Comparison of ENCODE assay signal across 17 mouse cellular contexts in genomic region chr4:124272002-124272401, GRCm38 (mm10).
"Had no signal": no experiment of that assay in that cellular context is flagged by ENCODE, and none has a peak within 500 bp of the region (broad histone marks: within the 10 kb centered on the region; RNA-seq: fewer than 3 reads in every experiment).

No protein-coding gene starts in this region.

- H3K9me3 ChIP-seq: lung, embryonic 15.5 days; megakaryocyte, embryonic 14.5 days; midbrain, embryonic 13.5 days; midbrain, embryonic 15.5 days; neural tube, embryonic 12.5 days; stomach, embryonic 15.5 days had no signal

- H3K27me3 ChIP-seq: lung, embryonic 15.5 days; midbrain, embryonic 15.5 days had no signal

- H3K4me3 ChIP-seq: lung, embryonic 15.5 days; megakaryocyte, embryonic 14.5 days; midbrain, embryonic 13.5 days; midbrain, embryonic 15.5 days; neural tube, embryonic 12.5 days; stomach, embryonic 15.5 days had no signal

- H3K9ac ChIP-seq: lung, embryonic 15.5 days; midbrain, embryonic 13.5 days; midbrain, embryonic 15.5 days; neural tube, embryonic 12.5 days; stomach, embryonic 15.5 days had no signal

- H3K4me1 ChIP-seq: megakaryocyte, embryonic 14.5 days had no signal

- ATAC-seq: lung, postnatal 0 days; midbrain, embryonic 13.5 days; midbrain, embryonic 15.5 days had no signal

- H3K36me3 ChIP-seq: lung, embryonic 15.5 days; midbrain, embryonic 13.5 days; midbrain, embryonic 15.5 days; neural tube, embryonic 12.5 days; stomach, embryonic 15.5 days had no signal

- H3K27ac ChIP-seq: lung, embryonic 15.5 days; macrophage; midbrain, embryonic 13.5 days; midbrain, embryonic 15.5 days; neural tube, embryonic 12.5 days; stomach, embryonic 15.5 days; stomach, postnatal 0 days had no signal

- DNase-seq: lung, adult 2 months; lung, postnatal 14 days; lung, postnatal 36 days; right cerebral cortex, postnatal 14 days; thymus, adult 2 months; thymus, postnatal 25 days; thymus, postnatal 4 days had no signal

- H3K4me2 ChIP-seq: lung, embryonic 15.5 days; midbrain, embryonic 11.5 days; midbrain, embryonic 13.5 days; midbrain, embryonic 15.5 days; neural tube, embryonic 12.5 days; stomach, embryonic 15.5 days had no signal
